Mouse (Mus musculus): ENCODE data around the gene Pbx4.
A peak's percentile ranks its signal among the peaks of the same experiment; 100 is the strongest.

Pbx4 gene

DNA sequence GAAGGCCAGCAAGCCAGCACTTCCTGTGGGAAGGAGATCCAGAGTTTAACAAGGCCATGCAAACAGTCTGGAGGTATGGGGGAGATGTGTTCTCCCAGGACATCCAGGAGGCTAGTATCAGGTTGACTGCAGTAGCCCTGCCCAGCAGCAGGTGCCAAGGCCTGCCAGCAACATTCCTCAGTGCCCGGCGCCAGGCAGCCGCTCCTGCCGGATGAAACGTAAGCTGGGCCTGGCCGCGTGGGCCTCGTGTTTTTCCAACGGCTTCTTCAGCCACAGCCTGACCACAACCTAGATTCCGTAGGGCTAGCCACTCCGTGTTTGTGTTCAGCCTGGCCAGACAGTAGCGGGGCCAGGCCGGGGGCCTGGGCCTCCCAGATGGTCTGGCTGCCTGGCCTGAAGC lies 42.4 kb downstream of the Pbx4 start:
- H3K36me3 ChIP-seq (ENCODE audit: control insufficient read depth, insufficient read depth, low read length, poor library complexity, severe bottlenecking), result no peaks in the 10 kb centered on the region
- H3K27me3 ChIP-seq (ENCODE audit: control insufficient read depth, insufficient read depth, low read length, poor library complexity, severe bottlenecking), result no peaks in the 10 kb centered on the region
- no peak for DNase-seq (ENCODE audit: low read depth, low spot score)

DNA sequence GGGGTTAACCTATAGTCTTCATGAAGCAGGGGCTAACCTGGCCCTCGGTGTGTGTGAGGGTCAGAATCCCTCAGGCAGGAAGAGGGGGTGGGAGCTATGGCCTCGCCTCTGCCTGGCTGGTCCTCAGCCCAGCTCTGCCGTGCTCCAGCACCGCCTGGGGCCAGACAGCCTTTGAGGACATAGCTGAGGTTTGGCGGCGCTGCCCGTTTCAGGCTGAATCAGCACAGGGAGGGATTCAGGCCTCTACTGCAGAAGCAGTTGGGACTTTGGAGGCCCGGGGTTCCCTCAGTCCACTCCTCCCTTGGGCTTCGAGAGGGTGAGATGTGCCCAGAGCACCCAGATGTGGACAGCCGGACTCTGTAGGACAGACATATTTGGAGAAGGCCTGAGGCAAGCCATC lies 43.8 kb downstream of the Pbx4 start:
- Histone ChIP-seq H3K36me3 (ENCODE audit: control insufficient read depth, insufficient read depth, low read length, poor library complexity, severe bottlenecking) (no peaks in the 10 kb centered on the region), H3K27me3 (ENCODE audit: control insufficient read depth, insufficient read depth, low read length, poor library complexity, severe bottlenecking) (no peaks in the 10 kb centered on the region)
- DNase-seq (ENCODE audit: low read depth, low spot score), result no peak

DNA sequence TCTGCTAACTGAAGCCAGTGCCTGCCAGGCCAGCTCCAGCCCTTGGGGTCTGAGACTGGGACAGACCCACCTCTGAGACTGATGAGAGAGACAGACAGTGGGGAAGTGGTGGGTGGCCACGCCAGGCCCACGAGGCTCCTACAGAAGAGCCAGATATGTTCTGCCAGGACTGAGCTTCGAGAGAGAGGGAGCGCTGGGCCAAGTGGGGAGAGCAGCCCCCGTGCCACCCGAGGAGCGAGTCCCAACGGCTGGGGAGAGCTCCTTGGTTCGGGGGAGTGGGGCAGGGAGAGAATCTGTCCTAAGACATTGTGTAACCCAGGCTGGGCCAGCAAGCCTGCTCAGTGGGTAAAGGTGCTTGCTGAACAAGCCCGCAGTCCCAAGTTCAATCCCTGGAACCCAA lies 44.7 kb downstream of the Pbx4 start:
- DNase-seq (ENCODE audit: low read depth, low spot score), result no peak
- Histone ChIP-seq H3K36me3 (ENCODE audit: control insufficient read depth, insufficient read depth, low read length, poor library complexity, severe bottlenecking) (no peaks in the 10 kb centered on the region), H3K27me3 (ENCODE audit: control insufficient read depth, insufficient read depth, low read length, poor library complexity, severe bottlenecking) (no peaks in the 10 kb centered on the region)

DNA sequence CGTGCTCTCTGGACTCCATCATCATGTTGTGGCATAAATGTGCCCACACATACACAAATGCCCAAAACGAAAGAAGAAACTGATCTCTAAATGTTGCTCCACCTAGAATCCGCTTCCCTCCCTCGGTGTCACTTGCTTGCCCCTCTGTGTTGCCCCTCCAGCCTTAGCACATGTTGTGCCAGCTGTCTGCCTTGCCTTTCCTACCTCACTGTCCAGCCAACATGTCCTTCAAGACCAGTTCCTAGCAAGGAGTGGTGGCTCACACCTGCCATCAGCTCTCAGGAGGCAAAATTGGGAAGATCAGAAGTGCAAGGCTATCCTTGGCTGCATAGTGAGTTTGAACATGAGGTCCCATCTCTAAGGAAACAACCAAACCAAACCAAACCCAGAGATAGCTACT lies 45.1 kb downstream of the Pbx4 start:
- H3K27me3 ChIP-seq (ENCODE audit: control insufficient read depth, insufficient read depth, low read length, poor library complexity, severe bottlenecking), result no peaks in the 10 kb centered on the region
- no peak for DNase-seq (ENCODE audit: low read depth, low spot score)
- H3K36me3 ChIP-seq (ENCODE audit: control insufficient read depth, insufficient read depth, low read length, poor library complexity, severe bottlenecking), result no peaks in the 10 kb centered on the region

DNA sequence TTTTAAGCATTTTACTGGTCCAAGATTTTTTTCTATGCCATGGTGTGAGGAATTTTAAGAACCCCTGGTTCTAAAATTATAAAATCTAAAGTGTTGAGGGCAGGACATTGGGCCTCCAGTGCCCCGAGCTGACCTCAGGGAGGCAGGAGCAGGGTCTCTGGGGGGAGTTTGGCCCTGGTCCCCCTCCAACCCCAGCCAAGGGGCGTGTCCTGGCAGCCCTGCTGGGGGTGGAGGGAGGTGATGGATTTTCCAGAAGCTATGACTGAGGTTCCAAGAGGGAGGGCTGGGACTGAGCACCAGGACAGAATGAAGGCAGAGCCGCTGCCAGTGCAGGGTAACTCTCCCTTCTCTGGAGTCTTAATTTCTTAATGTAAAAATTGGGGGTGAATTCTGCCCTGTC lies 45.7 kb downstream of the Pbx4 start:
- Histone ChIP-seq H3K36me3 (ENCODE audit: control insufficient read depth, insufficient read depth, low read length, poor library complexity, severe bottlenecking) (no peaks in the 10 kb centered on the region), H3K27me3 (ENCODE audit: control insufficient read depth, insufficient read depth, low read length, poor library complexity, severe bottlenecking) (no peaks in the 10 kb centered on the region)
- DNase-seq (ENCODE audit: low read depth, low spot score), result no peak

DNA sequence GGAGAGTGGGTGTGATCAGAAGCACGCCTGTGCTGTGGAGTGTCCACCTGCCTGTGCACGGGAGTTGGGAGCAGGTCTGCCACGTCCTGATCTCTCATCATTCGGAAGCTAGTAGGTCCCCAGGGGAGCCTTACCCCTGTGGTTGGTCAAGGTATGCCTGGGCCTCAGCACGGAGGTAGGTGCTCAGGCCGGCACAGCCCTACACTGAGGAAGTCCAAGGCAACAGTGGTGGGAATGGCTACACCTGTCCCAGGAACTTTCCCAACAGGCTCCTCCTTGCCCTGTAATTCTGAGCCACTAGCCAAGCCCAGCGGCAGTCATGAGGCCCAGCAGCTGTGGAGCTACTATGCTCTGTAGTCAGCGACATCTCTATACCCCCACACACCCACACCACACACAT lies 47.4 kb downstream of the Pbx4 start:
- Histone ChIP-seq H3K27me3 (ENCODE audit: control insufficient read depth, insufficient read depth, low read length, poor library complexity, severe bottlenecking) (no peaks in the 10 kb centered on the region), H3K36me3 (ENCODE audit: control insufficient read depth, insufficient read depth, low read length, poor library complexity, severe bottlenecking) (no peaks in the 10 kb centered on the region)
- DNase-seq (ENCODE audit: low read depth, low spot score), result no peak

DNA sequence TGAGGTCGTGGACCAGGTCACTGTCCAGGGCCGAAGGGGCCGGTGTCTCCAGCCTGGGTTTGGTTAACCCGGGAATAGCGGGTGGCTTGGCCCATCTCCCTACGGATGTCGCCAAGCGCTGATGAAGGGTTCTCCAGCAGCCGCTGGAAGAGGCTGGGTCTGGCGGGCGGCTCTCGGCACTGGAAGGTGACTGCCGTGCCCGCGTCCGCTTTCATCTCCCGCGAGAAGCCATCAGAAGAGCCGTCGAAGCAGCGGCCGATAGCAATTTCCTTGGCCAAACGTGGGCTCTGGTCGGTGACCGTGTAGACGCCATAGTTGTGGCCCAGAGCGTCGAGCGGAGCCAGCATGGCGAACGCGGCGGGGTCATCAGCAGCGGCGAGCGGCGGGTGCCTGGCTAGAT lies 48.5 kb downstream of the Pbx4 start:
- no peak for DNase-seq (ENCODE audit: low read depth, low spot score)
- Histone ChIP-seq H3K36me3 (ENCODE audit: control insufficient read depth, insufficient read depth, low read length, poor library complexity, severe bottlenecking) (no peaks in the 10 kb centered on the region), H3K27me3 (ENCODE audit: control insufficient read depth, insufficient read depth, low read length, poor library complexity, severe bottlenecking) (no peaks in the 10 kb centered on the region)

DNA sequence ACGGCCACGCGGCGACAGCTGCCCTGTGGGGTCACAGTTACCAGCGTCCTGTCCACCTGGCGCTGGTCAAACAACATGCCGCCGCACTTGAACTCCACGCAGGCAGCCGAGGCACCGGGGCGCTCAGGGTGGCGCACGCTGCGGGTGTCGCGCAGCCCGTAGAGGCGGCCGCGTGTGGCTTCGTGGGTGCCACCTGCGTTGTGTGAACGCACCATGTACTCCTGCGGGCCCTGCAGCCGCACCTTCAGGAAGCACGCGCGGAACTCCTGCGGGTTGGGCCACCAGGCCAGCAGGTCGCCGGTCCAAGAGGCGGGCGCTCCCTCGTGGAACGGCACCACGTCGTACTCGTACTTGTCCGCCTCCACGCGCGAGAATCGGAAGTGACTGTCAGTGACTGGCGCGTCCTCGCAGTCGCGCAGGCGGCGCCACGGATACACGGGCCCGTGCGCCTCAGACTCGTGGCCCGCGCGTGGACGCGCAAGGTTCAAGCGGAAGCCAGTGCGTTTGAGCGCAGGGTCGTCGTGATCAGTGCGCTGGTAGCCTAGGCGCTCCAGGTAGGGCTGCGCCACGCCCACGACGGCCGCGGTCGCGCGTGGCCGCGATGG lies 49.1 kb downstream of the Pbx4 start:
- no peak for DNase-seq (ENCODE audit: low read depth, low spot score)
- H3K27me3 ChIP-seq (ENCODE audit: control insufficient read depth, insufficient read depth, low read length, poor library complexity, severe bottlenecking), result no peaks in the 10 kb centered on the region
- no peaks in the 10 kb centered on the region for H3K36me3 ChIP-seq (ENCODE audit: control insufficient read depth, insufficient read depth, low read length, poor library complexity, severe bottlenecking)

DNA sequence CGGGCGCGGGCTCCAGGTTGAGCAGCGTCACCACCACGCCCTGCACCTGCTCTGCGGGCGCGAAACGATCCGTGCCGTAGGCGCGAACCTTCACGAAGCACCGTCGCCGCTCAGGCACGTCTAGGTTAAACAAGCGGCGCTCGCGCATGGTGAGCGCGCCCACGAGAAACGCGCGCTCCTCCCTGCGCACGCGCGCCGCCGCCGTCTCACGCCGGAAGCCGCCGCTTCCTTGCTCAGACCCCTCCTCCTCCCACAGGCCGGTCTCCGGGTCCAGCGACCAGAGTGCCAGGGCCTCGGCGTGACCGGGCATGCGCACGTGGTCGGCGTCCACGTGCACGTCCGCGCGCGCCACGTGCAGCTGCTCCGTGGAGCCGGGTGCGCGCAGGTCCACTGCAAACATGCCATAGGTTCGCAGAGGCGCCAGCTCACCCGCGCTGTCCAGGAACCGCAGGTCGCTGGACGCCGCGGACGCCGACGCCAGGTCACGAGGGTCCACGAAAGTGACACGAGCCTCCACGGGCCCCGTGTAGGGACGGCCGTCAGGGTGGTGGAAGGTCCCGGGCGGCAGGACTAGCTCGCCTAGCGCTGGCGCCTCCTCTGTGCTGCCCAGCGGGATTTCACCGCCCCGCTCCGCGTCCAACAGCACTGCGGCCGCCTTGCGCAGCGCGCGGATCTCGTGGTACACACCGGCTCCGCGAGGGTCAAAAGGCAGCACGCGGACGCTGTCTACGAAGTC lies 49.9 kb downstream of the Pbx4 start:
- DNase-seq (ENCODE audit: low read depth, low spot score), result peak; percentile 42
- no peaks in the 10 kb centered on the region for H3K27me3 ChIP-seq (ENCODE audit: control insufficient read depth, insufficient read depth, low read length, poor library complexity, severe bottlenecking)
- no peaks in the 10 kb centered on the region for H3K36me3 ChIP-seq (ENCODE audit: control insufficient read depth, insufficient read depth, low read length, poor library complexity, severe bottlenecking)

DNA sequence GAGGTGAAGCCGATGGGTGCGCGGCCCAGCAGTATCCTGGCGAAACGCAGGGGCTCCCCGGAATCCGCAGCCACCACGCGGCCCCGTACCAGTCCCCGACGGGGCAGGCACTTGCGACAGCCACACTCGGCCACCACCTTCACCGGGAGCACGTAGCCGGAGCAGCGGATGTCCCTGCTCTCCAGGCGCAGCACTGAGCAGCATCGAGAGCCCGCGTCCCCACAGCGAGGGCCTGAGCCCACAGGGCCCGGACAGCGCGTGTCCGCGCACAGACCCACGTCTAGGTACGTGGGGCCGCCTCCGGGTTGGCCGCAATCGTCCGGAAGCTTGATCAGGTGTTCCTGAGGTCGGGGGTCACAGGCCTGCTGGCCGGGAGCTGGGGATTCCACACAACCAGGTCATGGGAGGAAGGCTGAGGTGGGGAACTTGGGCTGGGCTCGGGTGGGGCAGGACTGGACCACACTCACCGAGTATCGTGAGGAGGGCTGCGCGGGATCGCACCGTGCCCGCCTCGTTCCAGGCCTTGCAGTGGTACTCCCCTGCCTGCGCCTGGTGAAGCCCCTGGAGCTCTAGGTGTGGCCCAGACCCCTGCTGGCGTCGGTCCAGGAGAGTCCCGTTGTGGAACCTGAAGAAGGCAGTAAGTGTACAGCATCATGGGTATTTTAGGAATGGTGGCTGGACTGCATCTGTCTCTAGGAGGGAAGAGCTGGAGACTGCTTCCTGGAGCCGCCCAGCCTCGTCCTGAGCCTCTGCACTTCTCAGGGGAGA lies 50.7 kb downstream of the Pbx4 start:
- DNase-seq (ENCODE audit: low read depth, low spot score), result no peak

DNA sequence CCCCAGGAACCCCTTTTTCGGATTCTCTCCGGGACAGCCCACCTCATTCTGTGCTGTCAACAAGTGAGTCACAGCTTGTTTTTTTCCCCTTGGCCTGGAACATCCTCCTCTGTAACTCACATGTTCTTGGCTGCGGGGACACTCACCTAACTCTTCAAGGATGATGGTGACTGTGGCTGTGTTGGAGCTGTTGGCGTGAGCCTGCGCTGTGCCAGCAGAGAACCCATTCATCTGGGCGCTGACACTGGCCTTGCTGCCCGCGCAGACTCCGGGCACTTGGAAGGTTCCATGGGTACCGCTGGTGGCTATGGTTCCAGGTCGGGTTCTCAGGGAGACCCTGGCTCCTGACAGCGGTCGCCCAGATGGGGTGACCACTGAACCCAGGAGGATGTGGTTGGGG lies 51.9 kb downstream of the Pbx4 start:
- no peaks in the 10 kb centered on the region for H3K36me3 ChIP-seq (ENCODE audit: control insufficient read depth, insufficient read depth, low read length, poor library complexity, severe bottlenecking)
- no peaks in the 10 kb centered on the region for H3K27me3 ChIP-seq (ENCODE audit: control insufficient read depth, insufficient read depth, low read length, poor library complexity, severe bottlenecking)
- no peak for DNase-seq (ENCODE audit: low read depth, low spot score)

More for the DNA sequence above, 50.7 kb downstream of the Pbx4 start:
- Histone ChIP-seq H3K36me3 (ENCODE audit: control insufficient read depth, insufficient read depth, low read length, poor library complexity, severe bottlenecking) (no peaks in the 10 kb centered on the region), H3K27me3 (ENCODE audit: control insufficient read depth, insufficient read depth, low read length, poor library complexity, severe bottlenecking) (no peaks in the 10 kb centered on the region)

DNA sequence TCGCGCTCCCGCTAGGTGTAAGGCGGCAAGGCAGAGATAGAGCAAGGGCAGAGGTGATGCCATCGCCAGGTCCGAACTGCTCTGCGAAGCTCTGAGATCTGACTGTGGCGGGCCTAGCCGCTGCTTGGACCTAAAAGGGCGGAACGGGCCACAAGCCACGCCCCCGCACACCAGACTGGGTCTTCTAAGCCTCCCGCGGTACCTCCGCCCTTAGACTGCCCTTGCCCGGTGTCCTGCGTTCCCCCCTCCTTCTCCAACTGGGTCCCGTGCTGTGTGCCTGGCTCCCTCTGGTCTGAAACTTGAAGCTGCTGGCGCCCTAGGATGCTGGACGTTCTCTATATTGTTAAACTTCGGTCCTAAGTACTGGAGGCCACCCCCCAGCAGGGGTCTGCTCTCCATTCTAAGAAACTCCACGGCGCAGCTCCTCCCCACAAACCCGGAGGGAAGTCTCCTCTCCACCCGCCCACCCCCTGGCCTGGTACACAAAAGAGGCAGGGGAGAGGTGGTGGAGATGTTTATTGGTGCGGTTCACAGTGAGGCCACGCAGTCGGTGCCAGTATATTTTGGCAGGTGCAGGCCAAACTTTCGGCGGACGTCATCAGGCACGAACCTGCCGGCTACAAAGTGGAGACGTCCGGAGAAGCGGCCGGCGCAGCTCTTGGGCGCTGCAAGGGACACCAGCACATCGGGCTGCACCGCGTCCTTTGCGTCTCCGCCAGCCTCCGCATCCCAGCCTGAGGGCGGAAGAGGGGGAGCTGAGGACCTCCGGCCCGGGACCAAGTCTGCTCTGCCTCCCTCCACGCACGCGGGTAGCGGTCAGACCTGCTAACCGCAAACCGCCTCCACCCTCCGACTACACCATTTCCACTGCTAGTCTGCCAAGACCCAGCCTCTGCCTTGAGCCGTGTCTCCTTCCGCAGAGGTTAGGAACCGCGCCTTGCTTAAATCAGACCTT lies 55.3 kb downstream of the Pbx4 start, which contains the start of gene Cilp2:
Cilp2 (minus strand) TSS at position 399 of the 955 bp plus-strand sequence.
- Histone ChIP-seq H3K36me3 (ENCODE audit: control insufficient read depth, insufficient read depth, low read length, poor library complexity, severe bottlenecking) (no peaks in the 10 kb centered on the region; the same call in 1 of the 2 replicates), H3K27me3 (ENCODE audit: control insufficient read depth, insufficient read depth, low read length, poor library complexity, severe bottlenecking) (no peaks in the 10 kb centered on the region)
- DNase-seq (ENCODE audit: low read depth, low spot score), result peak; percentile 70

DNA sequence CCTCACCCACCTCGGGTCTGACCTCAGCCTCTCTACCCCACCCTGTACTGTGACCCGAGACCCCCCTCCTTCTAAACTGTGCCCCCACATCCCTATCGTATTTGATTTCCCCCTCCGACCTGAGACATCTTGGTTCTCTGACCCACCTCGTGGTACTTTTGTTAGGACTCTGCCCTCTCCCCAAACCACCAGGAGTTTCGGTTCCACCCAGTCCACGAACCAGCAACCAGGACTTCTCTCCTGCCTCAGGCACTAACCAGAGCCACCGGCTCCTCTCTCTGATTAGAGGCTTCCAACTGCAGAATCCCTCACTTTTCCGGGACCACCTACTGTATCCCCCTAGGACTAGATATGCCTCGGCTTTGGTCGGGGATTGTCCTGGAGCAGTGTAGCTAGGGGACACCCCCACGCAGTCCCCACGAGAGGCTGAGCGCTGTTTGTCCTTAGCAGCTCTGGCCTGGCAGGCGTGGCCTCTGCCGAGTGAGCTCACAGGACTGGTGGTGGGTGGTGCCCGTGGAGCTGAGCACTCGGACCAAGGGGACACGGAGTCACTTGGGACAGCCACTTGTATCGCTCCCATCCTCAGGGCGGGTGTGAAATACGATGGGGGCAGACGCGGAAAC lies 56.1 kb downstream of the Pbx4 start:
- no peaks in the 10 kb centered on the region for H3K27me3 ChIP-seq (ENCODE audit: control insufficient read depth, insufficient read depth, low read length, poor library complexity, severe bottlenecking)
- no peaks in the 10 kb centered on the region; the same call in 1 of the 2 replicates for H3K36me3 ChIP-seq (ENCODE audit: control insufficient read depth, insufficient read depth, low read length, poor library complexity, severe bottlenecking)
- peak; percentile 33 for DNase-seq (ENCODE audit: low read depth, low spot score)

DNA sequence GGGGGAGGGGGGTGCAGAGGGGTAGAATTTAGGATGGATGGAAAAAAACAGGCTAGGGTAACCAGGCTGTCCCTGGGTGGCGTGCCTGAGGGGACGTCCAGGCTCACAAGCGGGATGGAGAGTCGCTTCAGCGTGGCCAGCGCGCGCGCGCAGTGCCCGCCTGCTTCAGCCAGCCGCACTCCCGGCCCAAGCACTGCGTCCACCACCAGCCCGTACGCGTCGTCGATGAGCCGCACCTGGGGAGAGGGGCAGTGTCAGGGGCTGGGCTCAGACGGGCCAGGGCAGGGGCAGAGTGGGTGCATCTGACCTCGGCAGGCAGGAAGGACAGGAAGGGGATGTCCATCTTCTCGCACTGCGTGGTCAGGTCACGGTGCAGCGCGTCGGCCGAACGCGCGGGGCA lies 56.6 kb downstream of the Pbx4 start:
- DNase-seq (ENCODE audit: low read depth, low spot score), result no peak
- H3K36me3 ChIP-seq (ENCODE audit: control insufficient read depth, insufficient read depth, low read length, poor library complexity, severe bottlenecking), result no peaks in the 10 kb centered on the region; the same call in none of the 2 replicates
- no peaks in the 10 kb centered on the region for H3K27me3 ChIP-seq (ENCODE audit: control insufficient read depth, insufficient read depth, low read length, poor library complexity, severe bottlenecking)
